ENCODE assay signal across 29 mouse cellular contexts in the genomic region with DNA sequence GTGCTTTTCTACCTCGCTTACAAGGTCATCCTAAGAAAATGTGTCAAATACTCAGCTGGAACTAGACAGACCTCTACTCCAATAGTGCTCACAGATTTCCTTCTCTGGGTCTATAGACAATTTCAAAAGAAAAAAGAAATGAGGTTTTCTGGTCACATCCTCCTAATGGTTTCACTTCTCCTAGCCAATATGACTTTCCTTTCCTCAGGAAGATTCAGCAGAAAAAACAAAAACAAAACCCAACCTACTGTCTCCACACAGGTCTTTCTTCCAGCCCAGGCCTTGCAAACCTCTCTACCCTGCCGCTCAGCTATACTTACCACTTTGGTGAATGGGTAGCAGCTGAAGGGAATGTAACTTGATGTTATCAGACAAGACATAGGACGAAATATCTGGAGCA. TPM values are rescaled to one million over a fixed set of nuclear protein-coding genes. Genes with fewer than 3 reads are reported as not detected.
DNase-seq lines count a peak whose midpoint lies in the region; ATAC-seq and TF ChIP-seq lines count a peak whose summit lies in the region.
"Had no signal": no experiment of that assay in that cellular context is flagged by ENCODE, and none has a peak within 500 bp of the region (broad histone marks: within the 10 kb centered on the region; RNA-seq: fewer than 3 reads in every experiment).

No protein-coding gene starts in this region.

- ATAC-seq in megakaryocyte progenitor cell, adult 5-6 weeks (replicated peaks; ENCODE audit: poor library complexity) = peak; percentile 43
- no peak for ATAC-seq in CD4-positive, CD25-positive, alpha-beta regulatory T cell, adult 4 months
- no peak for ATAC-seq in intestine, postnatal 0 days
- ATAC-seq: forebrain, embryonic 16.5 days; intestine, embryonic 16.5 days; midbrain, embryonic 13.5 days had no signal

- H3K27ac ChIP-seq in brown adipose tissue, adult 24 weeks (replicated peaks; ENCODE audit: low read depth, low read length) = peak overlapping the region; percentile 27; the same call in 1 of the 2 replicates
- no peak overlapping the region for H3K27ac ChIP-seq in intestine, postnatal 0 days (ENCODE audit: low read depth, low read length)
- H3K27ac ChIP-seq: embryonic facial prominence, embryonic 13.5 days; hindbrain, embryonic 13.5 days; limb, embryonic 10.5 days; limb, embryonic 15.5 days; liver, embryonic 14.5 days; midbrain, embryonic 13.5 days; stomach, embryonic 15.5 days had no signal

- no peak overlapping the region for H3K9ac ChIP-seq in intestine, postnatal 0 days (ENCODE audit: low read depth, low read length)
- H3K9ac ChIP-seq: embryonic facial prominence, embryonic 13.5 days; hindbrain, embryonic 13.5 days; limb, embryonic 15.5 days; liver, embryonic 14.5 days; lung, embryonic 14.5 days; midbrain, embryonic 13.5 days; stomach, embryonic 15.5 days had no signal

- H3K9me3 ChIP-seq in intestine, postnatal 0 days (ENCODE audit: control insufficient read depth) = no peaks in the 10 kb centered on the region
- H3K9me3 ChIP-seq: embryonic facial prominence, embryonic 13.5 days; hindbrain, embryonic 13.5 days; limb, embryonic 10.5 days; limb, embryonic 15.5 days; megakaryocyte, embryonic 14.5 days; midbrain, embryonic 13.5 days; stomach, embryonic 15.5 days had no signal

- H3K27me3 ChIP-seq in intestine, postnatal 0 days (replicated peaks; ENCODE audit: control insufficient read depth, insufficient read depth, low read length) = no peaks in the 10 kb centered on the region
- H3K27me3 ChIP-seq: embryonic facial prominence, embryonic 13.5 days; hindbrain, embryonic 13.5 days; limb, embryonic 15.5 days; megakaryocyte, embryonic 14.5 days; midbrain, embryonic 13.5 days; stomach, embryonic 15.5 days had no signal

- peak; percentile 50 to 51 for DNase-seq in spleen, postnatal 36 days (ENCODE audit: low spot score in 2 of 2)
- no peak for DNase-seq in spleen, adult 18-20 months
- DNase-seq: adrenal gland, postnatal 25 days; cerebellum, adult 9-10 months; cerebellum, postnatal 36 days; embryo, embryonic 11 days; heart, postnatal 4 days; kidney, adult 9 months; kidney, postnatal 10 days; layer of hippocampus, adult 9-11 months; lung, embryonic 14.5 days; lung, postnatal 14 days; right cerebral cortex, postnatal 14 days had no signal

- peaks cover 6% of the 10 kb centered on the region for H3K4me1 ChIP-seq in brown adipose tissue, adult 24 weeks (ENCODE audit: control insufficient read depth, insufficient read depth, insufficient read length, low read length)
- H3K4me1 ChIP-seq in intestine, postnatal 0 days (replicated peaks; ENCODE audit: control insufficient read depth, insufficient read depth, low read length) = no peaks in the 10 kb centered on the region
- H3K4me1 ChIP-seq: limb, embryonic 10.5 days; stomach, embryonic 15.5 days had no signal

- H3K4me2 ChIP-seq in intestine, postnatal 0 days (replicated peaks; ENCODE audit: low read depth) = no peak overlapping the region
- H3K4me2 ChIP-seq: embryonic facial prominence, embryonic 13.5 days; heart, embryonic 11.5 days; hindbrain, embryonic 13.5 days; limb, embryonic 15.5 days; lung, embryonic 14.5 days; midbrain, embryonic 13.5 days; stomach, embryonic 15.5 days had no signal

- WGBS in intestine, postnatal 0 days = 91% methylated on average over 3 of the region's 3 CpGs

- no peak overlapping the region for H3K4me3 ChIP-seq in brown adipose tissue, adult 24 weeks (ENCODE audit: insufficient read depth, low read depth, low read length)
- H3K4me3 ChIP-seq in intestine, postnatal 0 days (ENCODE audit: low read depth, low read length) = no peak overlapping the region
- H3K4me3 ChIP-seq: embryonic facial prominence, embryonic 13.5 days; erythroblast, embryonic 14.5 days; hindbrain, embryonic 13.5 days; limb, embryonic 10.5 days; limb, embryonic 15.5 days; megakaryocyte, embryonic 14.5 days; midbrain, embryonic 13.5 days; stomach, embryonic 15.5 days had no signal

- peaks cover 33% of the 10 kb centered on the region for H3K36me3 ChIP-seq in intestine, postnatal 0 days (ENCODE audit: control insufficient read depth, insufficient read depth)
- H3K36me3 ChIP-seq: stomach, embryonic 15.5 days had no signal

- no peak for TF ChIP-seq CTCF in intestine, postnatal 0 days (IDR thresholded peaks at IDR 0.05; ENCODE audit: low read depth)

RNA-seq across cellular contexts. Expression of a gene that starts 6.5 kb away (rescaled TPM):
- polyA plus RNA-seq in brown adipose tissue, adult 24 weeks (2012; ENCODE audit: insufficient read depth, insufficient read length, missing spikeins) = 7.9 and 8.4 TPM in 2 replicates
- total RNA-seq in megakaryocyte progenitor cell, adult 5-6 weeks (2015) = 35.1 and 44.6 TPM in 2 replicates
- total RNA-seq in megakaryocyte progenitor cell, adult 5-6 weeks (2017) = 27.4 and 34.8 TPM in 2 replicates
- polyA plus RNA-seq in CD4-positive, CD25-positive, alpha-beta regulatory T cell, adult 4 months (2017; shearing (Covaris generic)) = 10 to 100 TPM; 29.4 to 32.5 TPM
- polyA plus RNA-seq in intestine, postnatal 0 days (2015; fragmentation: Nextera tagmentation; extraction: Ambion mirVana) = 6.0 and 6.9 TPM in 2 replicates

RNA-seq across cellular contexts. Expression of a gene that starts 29.0 kb away (rescaled TPM):
- 7.8 and 8.9 TPM in 2 replicates for polyA plus RNA-seq in brown adipose tissue, adult 24 weeks (2012; ENCODE audit: insufficient read depth, insufficient read length, missing spikeins)
- total RNA-seq in megakaryocyte progenitor cell, adult 5-6 weeks (2015) = 41.6 and 43.0 TPM in 2 replicates
- total RNA-seq in megakaryocyte progenitor cell, adult 5-6 weeks (2017) = 39.9 and 48.7 TPM in 2 replicates
- polyA plus RNA-seq in CD4-positive, CD25-positive, alpha-beta regulatory T cell, adult 4 months (2017; shearing (Covaris generic)) = 10 to 100 TPM; 70.5 to 78.2 TPM
- 9.6 and 11.1 TPM in 2 replicates for polyA plus RNA-seq in intestine, postnatal 0 days (2015; fragmentation: Nextera tagmentation; extraction: Ambion mirVana)

Comparison
In these comparisons a context has a peak if more than half of its experiments do, and no peak if none do; other contexts are left out.
1. DNase-seq: peak in spleen, postnatal 36 days (2 of 2); none in spleen, adult 18-20 months (0 of 2).